Mouse (Mus musculus) CH12.LX (cell line): ENCODE measurements around the gene Immp2l. TPM values are rescaled to one million over a fixed set of nuclear protein-coding genes. Genes with fewer than 3 reads are reported as not detected.

Source experiments
- DNase-seq: peaks from one replicate; pipeline ENCODE4 v3.0.0-alpha.2; 2013; ENCODE audit errors: extremely low read depth
- H3K27ac ChIP-seq: 2 replicates; pipeline ENCODE4 v1.5.1; 2012; ENCODE audit warnings: low read depth, mild to moderate bottlenecking, control low read depth, moderate library complexity; ENCODE audit not compliant: insufficient read depth
- H3K27me3 ChIP-seq: replicated peaks from 2 replicates; pipeline ENCODE3; 2012; ENCODE audit warnings: inconsistent platforms
- H3K36me3 ChIP-seq, 2 experiments: replicated peaks in 1 of 2; 2 replicates each; pipeline versions ENCODE3 to v1.6.1; 2012; ENCODE audit warnings: inconsistent platforms in 1 of 2, low read length in 1 of 2, mild to moderate bottlenecking in 1 of 2, mixed read lengths in 1 of 2, moderate library complexity in 1 of 2; ENCODE audit not compliant: control insufficient read depth in 1 of 2, insufficient read depth in 1 of 2
- H3K4me1 ChIP-seq, 2 experiments: 2 replicates each; pipeline ENCODE4 v1.6.1; 2012; ENCODE audit warnings: inconsistent platforms in 1 of 2, moderate library complexity in 1 of 2; ENCODE audit not compliant: insufficient read depth in 2 of 2, control insufficient read depth in 1 of 2
- H3K4me2 ChIP-seq: 2 replicates; pipeline ENCODE4 v1.6.1; 2012; ENCODE audit warnings: low read depth, mild to moderate bottlenecking, control low read depth; ENCODE audit not compliant: poor library complexity, insufficient read depth, severe bottlenecking
- H3K4me3 ChIP-seq, 3 experiments: fragments of 150-350 bp in 1 of 3; sonication (generic) in 1 of 3; replicated peaks in 1 of 3; 2 replicates each; pipeline versions ENCODE3 to v1.5.1; 2011 to 2012; ENCODE audit warnings: low read depth in 2 of 3, low read length in 2 of 3, mild to moderate bottlenecking in 2 of 3, moderate library complexity in 2 of 3, control low read depth in 1 of 3, improper control_type of control experiment in 1 of 3, inconsistent platforms in 1 of 3, mixed read lengths in 1 of 3; ENCODE audit not compliant: poor library complexity in 1 of 3
- H3K79me2 ChIP-seq: replicated peaks from 2 replicates; pipeline ENCODE4 v1.6.1; 2012; ENCODE audit warnings: mild to moderate bottlenecking, moderate library complexity; ENCODE audit not compliant: control insufficient read depth, poor library complexity, insufficient read depth, severe bottlenecking; ENCODE audit errors: extremely low read depth
- H3K9ac ChIP-seq: 2 replicates; pipeline ENCODE4 v1.6.1; 2012; ENCODE audit warnings: low read depth, mild to moderate bottlenecking, control low read depth, moderate library complexity; ENCODE audit not compliant: insufficient read depth
- H3K9me3 ChIP-seq: replicated peaks from 2 replicates; pipeline ENCODE3; 2012; ENCODE audit warnings: low read length, inconsistent platforms, mixed read lengths
- BHLHE40 ChIP-seq: IDR thresholded peaks from 2 replicates; pipeline ENCODE4 v1.6.1; 2011; ENCODE audit warnings: mild to moderate bottlenecking, low read depth, low read length, improper control_type of control experiment
- CHD1 ChIP-seq: IDR thresholded peaks from 2 replicates; pipeline ENCODE4 v1.6.1; 2012; ENCODE audit warnings: low read depth, low read length, improper control_type of control experiment, inconsistent platforms
- CHD2 ChIP-seq: IDR thresholded peaks from 2 replicates; pipeline ENCODE4 v1.6.1; 2011; ENCODE audit warnings: low read length, improper control_type of control experiment
- CTCF ChIP-seq, 2 experiments: IDR thresholded peaks in 1 of 2; conservative IDR thresholded peaks in 1 of 2; 2 replicates each; pipeline ENCODE4 v1.5.1; 2011 to 2012; ENCODE audit warnings: low read depth in 2 of 2, low read length in 2 of 2, improper control_type of control experiment in 1 of 2, inconsistent platforms in 1 of 2, mild to moderate bottlenecking in 1 of 2, moderate library complexity in 1 of 2
- E2F4 ChIP-seq: IDR thresholded peaks from 2 replicates; pipeline ENCODE4 v1.6.1; 2011; ENCODE audit warnings: low read depth, low read length, improper control_type of control experiment; ENCODE audit not compliant: insufficient replicate concordance
- EP300 ChIP-seq: IDR thresholded peaks from 2 replicates; pipeline ENCODE4 v1.6.1; 2011; ENCODE audit warnings: low read length, improper control_type of control experiment
- GABPA ChIP-seq: IDR thresholded peaks from 2 replicates; pipeline ENCODE4 v1.6.1; 2012; ENCODE audit warnings: low read depth, low read length, improper control_type of control experiment, inconsistent platforms; ENCODE audit not compliant: insufficient replicate concordance
- HCFC1 ChIP-seq: IDR thresholded peaks from 2 replicates; pipeline ENCODE4 v1.6.1; 2012; ENCODE audit warnings: low read depth, mild to moderate bottlenecking, inconsistent platforms, low read length, improper control_type of control experiment
- IRF4 ChIP-seq: IDR thresholded peaks from 2 replicates; pipeline ENCODE4 v1.6.1; 2014; ENCODE audit warnings: low read depth, mild to moderate bottlenecking, inconsistent platforms, low read length, improper control_type of control experiment
- JUN ChIP-seq: IDR thresholded peaks from 2 replicates; pipeline ENCODE4 v1.6.1; 2011; ENCODE audit warnings: low read depth, mild to moderate bottlenecking, low read length, improper control_type of control experiment, moderate library complexity; ENCODE audit not compliant: insufficient read depth
- KAT2A ChIP-seq: IDR thresholded peaks from 2 replicates; pipeline ENCODE4 v1.6.1; 2012; ENCODE audit warnings: low read length, improper control_type of control experiment, inconsistent platforms; ENCODE audit not compliant: insufficient replicate concordance
- MAFK ChIP-seq: IDR thresholded peaks from 2 replicates; pipeline ENCODE4 v1.6.1; 2011; ENCODE audit warnings: low read length, improper control_type of control experiment; ENCODE audit not compliant: insufficient replicate concordance
- MAZ ChIP-seq: IDR thresholded peaks from 2 replicates; pipeline ENCODE4 v1.6.1; 2012; ENCODE audit warnings: low read depth, mild to moderate bottlenecking, inconsistent platforms, low read length, improper control_type of control experiment, moderate library complexity
- MEF2A ChIP-seq: IDR thresholded peaks from 2 replicates; pipeline ENCODE4 v1.6.1; 2014; ENCODE audit warnings: low read depth, mild to moderate bottlenecking, inconsistent platforms, low read length, improper control_type of control experiment, borderline replicate concordance
- MYC ChIP-seq: IDR thresholded peaks from 2 replicates; pipeline ENCODE4 v1.6.1; 2011; ENCODE audit warnings: low read depth, mild to moderate bottlenecking, improper control_type of control experiment, low read length
- PAX5 ChIP-seq: IDR thresholded peaks from 2 replicates; pipeline ENCODE4 v1.6.1; 2012; ENCODE audit warnings: low read length, inconsistent platforms, mixed read lengths
- POLR2A ChIP-seq: IDR thresholded peaks from 2 replicates; pipeline ENCODE4 v1.6.1; 2011; ENCODE audit warnings: low read depth, mild to moderate bottlenecking, improper control_type of control experiment, low read length
- POLR2AphosphoS2 ChIP-seq: IDR thresholded peaks from 2 replicates; pipeline ENCODE4 v1.6.1; 2011; ENCODE audit warnings: low read depth, low read length, improper control_type of control experiment
- RCOR1 ChIP-seq: conservative IDR thresholded peaks from 2 replicates; pipeline ENCODE4 v1.6.1; 2012; ENCODE audit warnings: low read depth, mild to moderate bottlenecking, inconsistent platforms, low read length, improper control_type of control experiment
- SIN3A ChIP-seq: IDR thresholded peaks from 2 replicates; pipeline ENCODE4 v1.6.1; 2012; ENCODE audit warnings: low read length, improper control_type of control experiment, inconsistent platforms
- TCF12 ChIP-seq: IDR thresholded peaks from 2 replicates; pipeline ENCODE4 v1.6.1; 2014; ENCODE audit warnings: low read depth, mild to moderate bottlenecking, inconsistent platforms, low read length, improper control_type of control experiment
- UBTF ChIP-seq: IDR thresholded peaks from 2 replicates; pipeline ENCODE4 v1.6.1; 2012; ENCODE audit warnings: low read depth, mild to moderate bottlenecking, inconsistent platforms, low read length, improper control_type of control experiment, moderate library complexity
- USF1 ChIP-seq: IDR thresholded peaks from 2 replicates; pipeline ENCODE4 v1.6.1; 2014; ENCODE audit warnings: low read depth, mild to moderate bottlenecking, inconsistent platforms, low read length, improper control_type of control experiment
- ZC3H11A ChIP-seq: IDR thresholded peaks from 2 replicates; pipeline ENCODE4 v1.6.1; 2012; ENCODE audit warnings: low read depth, mild to moderate bottlenecking, inconsistent platforms, low read length, improper control_type of control experiment
- ZKSCAN1 ChIP-seq: IDR thresholded peaks from 2 replicates; pipeline ENCODE4 v1.6.1; 2012; ENCODE audit warnings: low read depth, inconsistent platforms, low read length, improper control_type of control experiment, borderline replicate concordance
- ZNF384 ChIP-seq: IDR thresholded peaks from 2 replicates; pipeline ENCODE4 v1.6.1; 2012; ENCODE audit warnings: low read depth, low read length, improper control_type of control experiment, inconsistent platforms
- dilution Hi-C: fragments of 300-500 bp; cut with MboI; formaldehyde crosslinking; loops from 2 replicates; pipeline ENCODE4 v1.14.3; 2020; ENCODE audit warnings: low sequenced_read_pairs; ENCODE audit not compliant: extremely low pct_unique_long_range_greater_than_20kb, extremely low pct_ligation_motif_present
- in situ Hi-C: fragments of 300-500 bp; cut with MboI; formaldehyde crosslinking; loops from 3 replicates; pipeline ENCODE4 v1.14.3; 2019; ENCODE audit warnings: low sequenced_read_pairs, low pct_ligation_motif_present, low pct_unique_long_range_greater_than_20kb, mixed read lengths
- polyA plus RNA-seq: library from polyadenylated mRNA; unstranded; fragments of >175 nt; gene quantifications from 2 replicates; pipeline ENCODE4 v1.2.1, GENCODE M21; 2012; ENCODE audit warnings: low read depth; ENCODE audit not compliant: insufficient read length
- total RNA-seq, 2 experiments: library from RNA; depleted of rRNA; stranded (reverse); fragments of 300-350 nt in 1 of 2; fragments of >200 nt in 1 of 2; gene quantifications; 2 replicates each; pipeline ENCODE4 v1.2.3; 2012 to 2014

The Immp2l gene
- total and polyA plus RNA-seq, 3 experiments, result 4.8 to 16.5 (median 9.9) TPM

GRCm38 (mm10) chr12:41081843-41082242, 58.0 kb downstream of the Immp2l start:
- no peaks in the 10 kb centered on the region for H3K79me2 ChIP-seq
- H3K4me3 ChIP-seq, result no peak overlapping the region
- H3K36me3 ChIP-seq, result no peaks in the 10 kb centered on the region
- peaks cover 3% of the 10 kb centered on the region for H3K9me3 ChIP-seq
- H3K27ac ChIP-seq, result no peak overlapping the region
- in situ Hi-C loops (no loop called here), dilution Hi-C loops (no loop called here)
- no peak overlapping the region for H3K4me2 ChIP-seq
- no peak overlapping the region for H3K9ac ChIP-seq
- H3K4me1 ChIP-seq, result no peaks in the 10 kb centered on the region
- H3K27me3 ChIP-seq, result no peaks in the 10 kb centered on the region
- no peak for DNase-seq
- no peak for TF ChIP-seq MEF2A
- TF ChIP-seq ZNF384, result no peak
- no peak for TF ChIP-seq E2F4
- no peak for TF ChIP-seq KAT2A
- no peak for TF ChIP-seq MAFK
- no peak for TF ChIP-seq EP300
- no peak for TF ChIP-seq SIN3A
- no peak for TF ChIP-seq UBTF
- no peak for TF ChIP-seq ZC3H11A
- TF ChIP-seq POLR2AphosphoS2, result no peak
- no peak for TF ChIP-seq CHD1
- TF ChIP-seq POLR2A, result no peak
- TF ChIP-seq HCFC1, result no peak
- TF ChIP-seq JUN, result no peak
- TF ChIP-seq MAZ, result no peak
- no peak for TF ChIP-seq USF1
- TF ChIP-seq CHD2, result no peak

- in situ Hi-C loops, result no loop called here
- H3K4me2 ChIP-seq, result no peak overlapping the region
- H3K4me1 ChIP-seq, result no peaks in the 10 kb centered on the region
- no peak overlapping the region for H3K27ac ChIP-seq
- no peaks in the 10 kb centered on the region for H3K27me3 ChIP-seq
- DNase-seq, result no peak
- no peak overlapping the region for H3K9ac ChIP-seq
- H3K36me3 ChIP-seq, result no peaks in the 10 kb centered on the region
- no peaks in the 10 kb centered on the region for H3K79me2 ChIP-seq
- dilution Hi-C loops, result no loop called here
- TF ChIP-seq PAX5 (no peak), POLR2A (no peak), MAFK (no peak), MEF2A (no peak), BHLHE40 (no peak), RCOR1 (no peak), IRF4 (no peak), ZNF384 (no peak), E2F4 (no peak), MYC (no peak), CTCF (conservative IDR thresholded peaks at IDR 0.05 in 1 of 2, IDR thresholded peaks at IDR 0.05 in 1 of 2; ENCODE audit: low read depth in 2 of 2, low read length in 2 of 2) (no peak), SIN3A (no peak), KAT2A (no peak), ZKSCAN1 (no peak), GABPA (no peak), MAZ (no peak), HCFC1 (no peak), TCF12 (no peak)
- H3K4me3 ChIP-seq, result no peak overlapping the region
- H3K9me3 ChIP-seq, result peaks cover 3% of the 10 kb centered on the region
Observed at GRCm38 (mm10) chr12:41084370-41085089, 60.6 kb downstream of the Immp2l start.
